Mouse (Mus musculus): ENCODE data around the gene Foxc2.

GRCm38 (mm10) chr8:121116591-121117185 lies 717 bp downstream of the Foxc2 start:
- no peak for TF ChIP-seq CHD2 (IDR thresholded peaks at IDR 0.05; ENCODE audit: low read depth, low read length)
- no peak for TF ChIP-seq ZNF384 (IDR thresholded peaks at IDR 0.05; ENCODE audit: low read depth, low read length)
- TF ChIP-seq ZC3H11A (IDR thresholded peaks at IDR 0.05; ENCODE audit: borderline replicate concordance, low read depth, low read length) = no peak

All from ES-E14 (cell line).